Mouse (Mus musculus): ENCODE data around the gene Acp7. TPM values are rescaled to one million over a fixed set of nuclear protein-coding genes. Genes with fewer than 3 reads are reported as not detected.

The Acp7 gene
- polyA plus RNA-seq, 1 experiment from 2014 or later = not detected

DNA sequence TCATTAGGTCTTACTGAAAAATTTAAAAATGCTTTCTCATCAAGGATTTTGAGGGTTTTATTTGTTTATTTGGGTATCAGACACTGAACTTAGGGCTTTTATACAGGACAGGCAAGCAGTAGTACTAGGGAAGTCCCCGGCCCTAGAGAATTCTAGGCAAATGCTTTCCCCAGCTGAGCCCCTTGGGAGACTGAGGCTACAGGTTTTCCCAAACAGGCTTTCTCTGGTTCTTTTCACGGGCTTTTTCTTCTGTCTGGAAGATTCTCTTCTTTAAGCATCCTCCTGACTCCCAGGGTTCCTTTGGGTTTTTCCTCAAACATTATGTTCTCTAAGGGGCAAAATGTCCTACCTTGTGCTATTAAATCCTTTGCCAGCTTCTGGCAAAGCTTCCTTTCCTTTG is 32.2 kb downstream of the Acp7 start:
- Histone ChIP-seq H3K36me3 (replicated peaks; ENCODE audit: control insufficient read depth, insufficient read depth, low read depth, low read length) (no peaks in the 10 kb centered on the region), H3K27ac (replicated peaks; ENCODE audit: low read depth, low read length) (no peak overlapping the region), H3K4me1 (ENCODE audit: control insufficient read depth, insufficient read depth, low read length) (peaks cover 5% of the 10 kb centered on the region; the same call in 1 of the 2 replicates), H3K9me3 (replicated peaks; ENCODE audit: control insufficient read depth, low read length) (no peaks in the 10 kb centered on the region), H3K4me3 (ENCODE audit: low read depth, low read length) (no peak overlapping the region), H3K4me2 (ENCODE audit: low read depth, low read length) (no peak overlapping the region), H3K27me3 (ENCODE audit: control insufficient read depth, insufficient read depth, low read length) (no peaks in the 10 kb centered on the region), H3K9ac (replicated peaks; ENCODE audit: low read length) (no peak overlapping the region)
- DNase-seq (ENCODE audit: low spot score) (no peak), ATAC-seq (replicated peaks; ENCODE audit: insufficient number of reproducible peaks, low FRiP score, low TSS enrichment, low read depth) (no peak)
- 56% methylated on average over 2 of the region's 2 CpGs for WGBS

GRCm38 (mm10) chr7:28597642-28598446 is 33.3 kb downstream of the Acp7 start, which contains the start of the genes Samd4b and Pak4:
Samd4b (minus strand) TSS chr7:28598144.
Pak4 (minus strand) TSS chr7:28598185.
- peaks cover 6% of the 10 kb centered on the region; the same call in 1 of the 2 replicates for H3K4me1 ChIP-seq (ENCODE audit: control insufficient read depth, insufficient read depth, low read length)
- peak; percentile 83 for ATAC-seq (replicated peaks; ENCODE audit: insufficient number of reproducible peaks, low FRiP score, low TSS enrichment, low read depth)

DNA sequence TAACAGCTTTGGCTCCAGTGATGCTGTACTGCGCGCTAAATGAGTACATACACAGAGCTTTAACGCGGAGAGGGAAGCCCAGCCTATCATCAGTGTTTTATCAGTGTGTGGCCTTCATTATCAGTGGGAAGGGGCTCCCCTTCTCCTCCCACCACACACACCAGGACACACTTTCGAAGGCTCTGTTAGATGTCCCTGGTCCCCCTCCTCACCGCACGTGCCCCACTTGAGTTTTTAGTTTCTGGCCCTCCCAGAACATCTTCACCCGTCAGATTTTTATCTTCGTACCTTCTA is 33.9 kb downstream of the Acp7 start:
- H3K36me3 ChIP-seq (replicated peaks; ENCODE audit: control insufficient read depth, insufficient read depth, low read depth, low read length) = no peaks in the 10 kb centered on the region
- H3K9ac ChIP-seq (replicated peaks; ENCODE audit: low read length) = peak overlapping the region; percentile 61
- H3K4me3 ChIP-seq (ENCODE audit: low read depth, low read length) = peak overlapping the region; percentile 65
- H3K27ac ChIP-seq (replicated peaks; ENCODE audit: low read depth, low read length) = no peak overlapping the region
- H3K27me3 ChIP-seq (ENCODE audit: control insufficient read depth, insufficient read depth, low read length) = no peaks in the 10 kb centered on the region
- peak overlapping the region; percentile 74 for H3K4me2 ChIP-seq (ENCODE audit: low read depth, low read length)
- no peak for DNase-seq (ENCODE audit: low spot score)
- H3K4me1 ChIP-seq (ENCODE audit: control insufficient read depth, insufficient read depth, low read length) = peaks cover 10% of the 10 kb centered on the region
- no peaks in the 10 kb centered on the region for H3K9me3 ChIP-seq (replicated peaks; ENCODE audit: control insufficient read depth, low read length)
- no peak for ATAC-seq (replicated peaks; ENCODE audit: insufficient number of reproducible peaks, low FRiP score, low TSS enrichment, low read depth)
- WGBS = 11% methylated on average over 9 of the region's 9 CpGs

More at GRCm38 (mm10) chr7:28597642-28598446, 33.3 kb downstream of the Acp7 start, which contains the start of the genes Samd4b and Pak4:
- DNase-seq (ENCODE audit: low spot score) = peak; percentile 99
- no peaks in the 10 kb centered on the region for H3K36me3 ChIP-seq (replicated peaks; ENCODE audit: control insufficient read depth, insufficient read depth, low read depth, low read length)
- WGBS = under 1% methylated on average over 66 of the region's 66 CpGs
- no peaks in the 10 kb centered on the region for H3K9me3 ChIP-seq (replicated peaks; ENCODE audit: control insufficient read depth, low read length)
- peak within 1 kb of the TSS; percentile 63 for H3K27ac ChIP-seq (replicated peaks; ENCODE audit: low read depth, low read length)
- H3K4me3 ChIP-seq (ENCODE audit: low read depth, low read length) = peak within 1 kb of the TSS; percentile 65
- peak within 1 kb of the TSS; percentile 61 for H3K9ac ChIP-seq (replicated peaks; ENCODE audit: low read length)
- H3K27me3 ChIP-seq (ENCODE audit: control insufficient read depth, insufficient read depth, low read length) = no peaks in the 10 kb centered on the region
- H3K4me2 ChIP-seq (ENCODE audit: low read depth, low read length) = peak within 1 kb of the TSS; percentile 74

GRCm38 (mm10) chr7:28596436-28597276 is 34.5 kb downstream of the Acp7 start:
- Histone ChIP-seq H3K4me2 (ENCODE audit: low read depth, low read length) (peak overlapping the region; percentile 74), H3K4me3 (ENCODE audit: low read depth, low read length) (peak overlapping the region; percentile 65), H3K9me3 (replicated peaks; ENCODE audit: control insufficient read depth, low read length) (no peaks in the 10 kb centered on the region), H3K27ac (replicated peaks; ENCODE audit: low read depth, low read length) (no peak overlapping the region), H3K4me1 (ENCODE audit: control insufficient read depth, insufficient read depth, low read length) (peaks cover 10% of the 10 kb centered on the region), H3K36me3 (replicated peaks; ENCODE audit: control insufficient read depth, insufficient read depth, low read depth, low read length) (no peaks in the 10 kb centered on the region), H3K9ac (replicated peaks; ENCODE audit: low read length) (peak overlapping the region; percentile 61), H3K27me3 (ENCODE audit: control insufficient read depth, insufficient read depth, low read length) (no peaks in the 10 kb centered on the region)
- no peak for ATAC-seq (replicated peaks; ENCODE audit: insufficient number of reproducible peaks, low FRiP score, low TSS enrichment, low read depth)
- DNase-seq (ENCODE audit: low spot score) = peak; percentile 40
- WGBS = 43% methylated on average over 20 of the region's 20 CpGs

DNA sequence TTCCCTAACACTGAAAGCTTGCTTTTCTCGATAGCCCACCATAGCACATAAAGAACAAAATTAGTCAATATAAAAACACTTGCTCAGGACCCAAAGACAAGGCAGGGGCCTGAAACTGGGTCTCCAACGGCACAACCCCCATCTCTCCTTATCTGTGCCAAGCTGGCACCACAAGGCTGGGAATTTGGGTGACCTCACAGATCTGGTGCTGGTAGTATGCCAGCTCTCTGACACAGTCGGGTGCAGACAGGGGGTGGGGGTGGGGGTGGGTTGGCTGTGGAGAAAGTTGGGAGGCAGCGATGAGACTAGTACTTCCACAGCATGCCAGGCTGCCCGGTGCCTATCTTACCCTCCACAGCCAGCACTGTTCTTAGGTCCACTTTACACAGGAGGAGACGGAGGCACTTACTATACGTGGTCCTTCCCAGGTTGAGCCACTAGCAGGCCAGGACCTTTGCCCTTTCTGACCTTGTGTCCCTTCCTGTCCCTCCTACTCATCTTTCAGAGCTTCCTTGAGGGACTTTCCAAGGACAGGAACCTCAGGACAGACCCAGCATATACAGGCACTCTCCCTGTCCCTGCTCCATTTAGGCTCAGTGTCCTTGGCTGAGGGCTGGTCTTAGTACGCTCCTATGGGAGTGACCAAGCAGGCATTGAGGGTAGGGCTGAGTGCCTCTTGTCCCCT is 35.2 kb downstream of the Acp7 start:
- Histone ChIP-seq H3K4me2 (ENCODE audit: low read depth, low read length) (no peak overlapping the region; the same call in 1 of the 2 replicates), H3K27ac (replicated peaks; ENCODE audit: low read depth, low read length) (no peak overlapping the region), H3K9ac (replicated peaks; ENCODE audit: low read length) (no peak overlapping the region), H3K4me3 (ENCODE audit: low read depth, low read length) (no peak overlapping the region; the same call in 1 of the 2 replicates), H3K9me3 (replicated peaks; ENCODE audit: control insufficient read depth, low read length) (no peaks in the 10 kb centered on the region), H3K4me1 (ENCODE audit: control insufficient read depth, insufficient read depth, low read length) (peaks cover 10% of the 10 kb centered on the region), H3K27me3 (ENCODE audit: control insufficient read depth, insufficient read depth, low read length) (no peaks in the 10 kb centered on the region), H3K36me3 (replicated peaks; ENCODE audit: control insufficient read depth, insufficient read depth, low read depth, low read length) (no peaks in the 10 kb centered on the region)
- no peak for DNase-seq (ENCODE audit: low spot score)
- no peak for ATAC-seq (replicated peaks; ENCODE audit: insufficient number of reproducible peaks, low FRiP score, low TSS enrichment, low read depth)
- 76% methylated on average over 8 of the region's 8 CpGs for WGBS

- 54% methylated on average over 14 of the region's 14 CpGs for WGBS
- Histone ChIP-seq H3K4me2 (ENCODE audit: low read depth, low read length) (no peak overlapping the region), H3K27me3 (ENCODE audit: control insufficient read depth, insufficient read depth, low read length) (no peaks in the 10 kb centered on the region), H3K36me3 (replicated peaks; ENCODE audit: control insufficient read depth, insufficient read depth, low read depth, low read length) (no peaks in the 10 kb centered on the region), H3K9me3 (replicated peaks; ENCODE audit: control insufficient read depth, low read length) (no peaks in the 10 kb centered on the region), H3K27ac (replicated peaks; ENCODE audit: low read depth, low read length) (no peak overlapping the region), H3K4me1 (ENCODE audit: control insufficient read depth, insufficient read depth, low read length) (peaks cover 10% of the 10 kb centered on the region), H3K4me3 (ENCODE audit: low read depth, low read length) (no peak overlapping the region), H3K9ac (replicated peaks; ENCODE audit: low read length) (no peak overlapping the region; the same call in 1 of the 2 replicates)
- no peak for ATAC-seq (replicated peaks; ENCODE audit: insufficient number of reproducible peaks, low FRiP score, low TSS enrichment, low read depth)
- no peak for DNase-seq (ENCODE audit: low spot score)
Observed at GRCm38 (mm10) chr7:28593206-28594111, 37.7 kb downstream of the Acp7 start.

DNA sequence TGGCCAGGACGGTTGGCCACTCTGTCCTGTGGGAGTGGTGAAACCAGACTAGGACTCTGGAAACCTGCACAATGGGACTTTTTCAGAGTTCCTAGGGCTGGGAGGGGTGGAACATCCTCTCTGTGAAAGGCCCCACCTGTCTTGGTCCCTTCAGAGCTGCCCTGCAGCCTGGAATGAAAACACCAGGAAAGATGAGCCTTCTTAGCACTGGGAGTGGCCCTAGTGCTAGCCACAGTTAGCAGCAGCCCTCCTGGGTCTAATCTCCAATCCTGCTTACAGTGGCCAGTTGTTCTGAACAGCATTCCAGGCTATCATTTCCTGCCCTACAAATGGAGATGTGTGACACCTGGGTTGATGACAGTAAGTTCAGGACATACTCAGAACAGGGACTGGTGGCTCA is 39.3 kb downstream of the Acp7 start:
- Histone ChIP-seq H3K36me3 (replicated peaks; ENCODE audit: control insufficient read depth, insufficient read depth, low read depth, low read length) (no peaks in the 10 kb centered on the region), H3K27ac (replicated peaks; ENCODE audit: low read depth, low read length) (no peak overlapping the region), H3K27me3 (ENCODE audit: control insufficient read depth, insufficient read depth, low read length) (no peaks in the 10 kb centered on the region), H3K4me3 (ENCODE audit: low read depth, low read length) (no peak overlapping the region), H3K9ac (replicated peaks; ENCODE audit: low read length) (no peak overlapping the region), H3K9me3 (replicated peaks; ENCODE audit: control insufficient read depth, low read length) (no peaks in the 10 kb centered on the region), H3K4me2 (ENCODE audit: low read depth, low read length) (no peak overlapping the region), H3K4me1 (ENCODE audit: control insufficient read depth, insufficient read depth, low read length) (peaks cover 10% of the 10 kb centered on the region)
- ATAC-seq (replicated peaks; ENCODE audit: insufficient number of reproducible peaks, low FRiP score, low TSS enrichment, low read depth) (no peak), DNase-seq (ENCODE audit: low spot score) (no peak)
- WGBS = 53% methylated on average over 1 of the region's 1 CpGs

Measured in embryonic facial prominence, embryonic 11.5 days (tissue).